Mouse (Mus musculus) myocyte (in vitro differentiated cells): ENCODE measurements around the gene Cldn10. TPM values are rescaled to one million over a fixed set of nuclear protein-coding genes. Genes with fewer than 3 reads are reported as not detected.

Experiments
- H3K27me3 ChIP-seq: one replicate; pipeline ENCODE4 v1.6.1; 2011; ENCODE audit not compliant: control insufficient read depth, insufficient read depth, insufficient read length
- H3K36me3 ChIP-seq: one replicate; pipeline ENCODE4 v1.6.1; 2011; ENCODE audit not compliant: control insufficient read depth, insufficient read depth
- H3K4me2 ChIP-seq: one replicate; pipeline ENCODE4 v1.6.1; 2011; ENCODE audit warnings: low read depth, control low read depth
- H3K4me3 ChIP-seq: one replicate; pipeline ENCODE4 v1.5.1; 2011; ENCODE audit warnings: mild to moderate bottlenecking, control low read depth, moderate library complexity
- H3K79me2 ChIP-seq: one replicate; pipeline ENCODE4 v1.6.1; 2011; ENCODE audit not compliant: control insufficient read depth, insufficient read depth
- H3ac ChIP-seq: one replicate; pipeline ENCODE4 v1.6.1; 2011; ENCODE audit not compliant: control insufficient read depth, insufficient read length
- CEBPB ChIP-seq: IDR thresholded peaks from 2 replicates; pipeline ENCODE4 v1.6.1; 2011; ENCODE audit warnings: mild to moderate bottlenecking, moderate library complexity; ENCODE audit not compliant: poor library complexity, insufficient read depth, severe bottlenecking
- E2F4 ChIP-seq: IDR thresholded peaks from one replicate; pipeline ENCODE4 v1.6.1; 2011; ENCODE audit warnings: mild to moderate bottlenecking, control low read depth, moderate library complexity; ENCODE audit not compliant: insufficient read depth
- MAX ChIP-seq: IDR thresholded peaks from one replicate; pipeline ENCODE4 v1.6.1; 2011; ENCODE audit warnings: low read depth, mild to moderate bottlenecking, control low read depth
- MYOD1 ChIP-seq, 3 experiments: IDR thresholded peaks; one replicate each; pipeline ENCODE4 v1.6.1; 2011; ENCODE audit warnings: control low read depth in 2 of 3, low read depth in 2 of 3, mild to moderate bottlenecking in 2 of 3, moderate library complexity in 1 of 3; ENCODE audit not compliant: insufficient read length in 2 of 3, control insufficient read depth in 1 of 3
- MYOG ChIP-seq, 3 experiments: IDR thresholded peaks; one replicate each; pipeline ENCODE4 v1.6.1; 2011; ENCODE audit warnings: control low read depth in 2 of 3, low read depth in 2 of 3, mild to moderate bottlenecking in 2 of 3; ENCODE audit not compliant: insufficient read length in 2 of 3, control insufficient read depth in 1 of 3, insufficient read depth in 1 of 3
- POLR2A ChIP-seq: IDR thresholded peaks from one replicate; pipeline ENCODE4 v1.6.1; 2011; ENCODE audit warnings: low read depth, mild to moderate bottlenecking, control low read depth, moderate library complexity; ENCODE audit not compliant: insufficient read length
- POLR2AphosphoS2 ChIP-seq: IDR thresholded peaks from one replicate; pipeline ENCODE4 v1.6.1; 2011; ENCODE audit warnings: low read depth, control low read depth; ENCODE audit not compliant: insufficient read length
- REST ChIP-seq: IDR thresholded peaks from one replicate; pipeline ENCODE4 v1.6.1; 2011; ENCODE audit warnings: mild to moderate bottlenecking, control low read depth, moderate library complexity; ENCODE audit not compliant: insufficient read depth, insufficient read length
- SRF ChIP-seq: IDR thresholded peaks from one replicate; pipeline ENCODE4 v1.6.1; 2011; ENCODE audit warnings: low read depth; ENCODE audit not compliant: control insufficient read depth, insufficient read length
- TCF12 ChIP-seq: IDR thresholded peaks from one replicate; pipeline ENCODE4 v1.6.1; 2011; ENCODE audit warnings: mild to moderate bottlenecking, control low read depth; ENCODE audit not compliant: poor library complexity, insufficient read depth, severe bottlenecking
- TCF3 ChIP-seq: IDR thresholded peaks from one replicate; pipeline ENCODE4 v1.6.1; 2011; ENCODE audit warnings: low read depth, control low read depth; ENCODE audit not compliant: insufficient read length
- USF1 ChIP-seq: IDR thresholded peaks from one replicate; pipeline ENCODE4 v1.6.1; 2011; ENCODE audit warnings: low read depth, mild to moderate bottlenecking, control low read depth, moderate library complexity
- polyA plus RNA-seq: library from polyadenylated mRNA; unstranded; fragments of >200 nt; fragmentation: generic; extraction: Trizol; gene quantifications from one replicate; pipeline ENCODE4 v1.2.1, GENCODE M21; 2012; ENCODE audit warnings: missing spikeins

The Cldn10 gene
- polyA plus RNA-seq = not detected

GRCm38 (mm10) chr14:118787621-118788020 is at the start of gene Cldn10:
Gene Cldn10 (plus strand): TSS chr14:118787908.
- H3K4me2 ChIP-seq = no peak within 1 kb of the TSS
- TF ChIP-seq SRF = no peak
- H3ac ChIP-seq = no peak within 1 kb of the TSS
- H3K27me3 ChIP-seq = no peaks in the 10 kb centered on the region
- no peak within 1 kb of the TSS for H3K4me3 ChIP-seq
- H3K79me2 ChIP-seq = no peaks in the 10 kb centered on the region
- H3K36me3 ChIP-seq = no peaks in the 10 kb centered on the region

- no peaks in the 10 kb centered on the region for H3K27me3 ChIP-seq
- TF ChIP-seq REST = no peak
- no peak for TF ChIP-seq TCF12
- TF ChIP-seq USF1 = no peak
- TF ChIP-seq MAX = no peak
- no peak for TF ChIP-seq MYOG (IDR thresholded peaks at IDR 0.05; ENCODE audit: control insufficient read depth in 1 of 3, insufficient read depth in 1 of 3, insufficient read length in 2 of 3, low read depth in 2 of 3)
- no peak for TF ChIP-seq POLR2A
- TF ChIP-seq POLR2AphosphoS2 = no peak
- no peak for TF ChIP-seq E2F4
- TF ChIP-seq SRF = no peak
- no peak for TF ChIP-seq MYOD1 (IDR thresholded peaks at IDR 0.05; ENCODE audit: control insufficient read depth in 1 of 3, insufficient read length in 2 of 3, low read depth in 2 of 3)
- no peak for TF ChIP-seq TCF3
- TF ChIP-seq CEBPB = no peak
Observed at GRCm38 (mm10) chr14:118741780-118742179, 45.9 kb upstream of the Cldn10 start.

GRCm38 (mm10) chr14:118742862-118743261 is 44.8 kb upstream of the Cldn10 start:
- Histone ChIP-seq H3K79me2 (no peaks in the 10 kb centered on the region), H3K4me3 (no peak overlapping the region), H3ac (no peak overlapping the region), H3K4me2 (no peak overlapping the region), H3K27me3 (no peaks in the 10 kb centered on the region), H3K36me3 (no peaks in the 10 kb centered on the region)
- TF ChIP-seq TCF12 = no peak
- no peak for TF ChIP-seq POLR2AphosphoS2
- no peak for TF ChIP-seq TCF3
- no peak for TF ChIP-seq MYOD1 (IDR thresholded peaks at IDR 0.05; ENCODE audit: control insufficient read depth in 1 of 3, insufficient read length in 2 of 3, low read depth in 2 of 3)
- TF ChIP-seq USF1 = no peak
- no peak for TF ChIP-seq E2F4
- TF ChIP-seq CEBPB = no peak
- TF ChIP-seq POLR2A = no peak

More at GRCm38 (mm10) chr14:118741780-118742179, 45.9 kb upstream of the Cldn10 start:
- no peak overlapping the region for H3K4me2 ChIP-seq
- no peaks in the 10 kb centered on the region for H3K36me3 ChIP-seq
- no peak overlapping the region for H3K4me3 ChIP-seq
- no peaks in the 10 kb centered on the region for H3K79me2 ChIP-seq
- no peak overlapping the region for H3ac ChIP-seq

GRCm38 (mm10) chr14:118749068-118749467 is 38.6 kb upstream of the Cldn10 start:
- no peaks in the 10 kb centered on the region for H3K27me3 ChIP-seq
- H3ac ChIP-seq = no peak overlapping the region
- no peak for TF ChIP-seq POLR2A
- no peaks in the 10 kb centered on the region for H3K79me2 ChIP-seq
- no peaks in the 10 kb centered on the region for H3K36me3 ChIP-seq
- no peak overlapping the region for H3K4me2 ChIP-seq
- no peak overlapping the region for H3K4me3 ChIP-seq

- TF ChIP-seq POLR2AphosphoS2 (no peak), POLR2A (no peak), CEBPB (no peak), MAX (no peak), REST (no peak), TCF3 (no peak), SRF (no peak), TCF12 (no peak), USF1 (no peak), E2F4 (no peak), MYOG (IDR thresholded peaks at IDR 0.05; ENCODE audit: control insufficient read depth in 1 of 3, insufficient read depth in 1 of 3, insufficient read length in 2 of 3, low read depth in 2 of 3) (no peak), MYOD1 (IDR thresholded peaks at IDR 0.05; ENCODE audit: control insufficient read depth in 1 of 3, insufficient read length in 2 of 3, low read depth in 2 of 3) (no peak)
- Histone ChIP-seq H3ac (no peak overlapping the region), H3K27me3 (no peaks in the 10 kb centered on the region), H3K79me2 (no peaks in the 10 kb centered on the region), H3K4me2 (no peak overlapping the region), H3K4me3 (no peak overlapping the region), H3K36me3 (no peaks in the 10 kb centered on the region)
Observed at GRCm38 (mm10) chr14:118749715-118750114, 38.0 kb upstream of the Cldn10 start.
